Mouse (Mus musculus) hematopoietic stem cell, adult 5-6 weeks (primary cell): ENCODE results near the gene Matn4. TPM values are rescaled to one million over a fixed set of nuclear protein-coding genes. Genes with fewer than 3 reads are reported as not detected.
A peak's percentile ranks its signal among the peaks of the same experiment; 100 is the strongest.

Source experiments
- ATAC-seq, 2 experiments: fragments of 125-278 bp in 1 of 2; replicated peaks in 1 of 2; 2 replicates each; pipeline ENCODE4 v1.8.0; 2016 to 2017; ENCODE audit warnings: inconsistent platforms in 2 of 2, mild to moderate bottlenecking in 2 of 2, moderate number of reproducible peaks in 2 of 2, low read depth in 1 of 2, moderate TSS enrichment in 1 of 2; ENCODE audit not compliant: low FRiP score in 2 of 2, poor library complexity in 2 of 2, severe bottlenecking in 2 of 2, insufficient read depth in 1 of 2, low TSS enrichment in 1 of 2
- total RNA-seq: library from RNA; stranded (forward); fragments of 172-1452, 232-1000 nt; gene quantifications from 2 replicates; pipeline ENCODE4 v1.2.3, GENCODE M21; 2017

The Matn4 gene
- total RNA-seq: 0.31 TPM in 1 of 2 replicates, not detected in the other

DNA sequence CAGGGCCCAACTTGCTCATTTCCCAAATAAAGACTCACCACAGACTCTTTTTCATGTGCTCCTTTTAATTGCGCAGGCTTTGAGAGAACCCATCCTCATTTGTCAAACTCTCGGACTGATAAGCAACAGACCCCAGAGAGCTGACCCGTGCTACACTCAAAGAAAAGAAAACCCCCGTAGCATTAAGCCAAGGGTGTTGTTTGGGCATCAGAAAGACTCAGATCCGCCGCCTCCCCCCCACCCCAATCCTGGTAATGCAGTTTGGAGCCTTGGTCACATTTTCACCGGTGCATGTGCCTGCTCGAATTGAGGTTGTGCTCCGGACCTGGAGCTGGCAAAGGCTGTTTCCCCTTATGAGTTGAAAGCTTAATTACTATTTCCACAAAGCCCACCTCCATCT, at the start of gene Matn4:
Gene Matn4 (minus strand): TSS at position 101 of the 400 bp plus-strand sequence.
- ATAC-seq: no peak

DNA sequence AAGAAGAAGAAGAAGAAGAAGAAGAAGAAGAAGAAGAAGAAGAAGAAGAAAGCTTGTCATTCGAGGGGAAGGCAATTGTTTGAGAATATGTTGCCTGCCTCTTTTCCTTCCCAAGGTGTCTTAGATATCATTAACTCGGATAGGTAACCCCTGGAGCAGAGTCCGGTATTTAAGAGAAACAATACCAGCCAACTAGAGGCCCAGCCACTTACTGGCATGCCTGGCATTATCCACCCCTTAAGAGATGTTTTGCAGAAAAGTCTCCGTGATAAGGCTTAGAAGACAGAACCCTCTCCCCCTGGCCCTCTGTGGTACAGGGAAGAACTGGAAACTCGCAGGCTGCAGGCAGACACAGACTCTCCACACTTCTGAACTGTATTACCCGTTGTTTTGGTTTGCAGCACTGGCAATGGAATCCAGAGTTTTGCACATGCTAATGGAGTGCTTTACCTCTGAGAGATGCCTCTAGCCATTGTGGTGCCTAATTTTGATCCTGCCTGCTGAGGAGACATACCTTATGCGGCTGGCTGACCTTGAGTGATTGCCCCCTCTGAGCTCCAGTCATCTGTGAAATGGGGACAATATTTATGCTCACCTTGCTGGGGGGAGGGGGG, 49.0 kb upstream of the Matn4 start:
- no peak for ATAC-seq

DNA sequence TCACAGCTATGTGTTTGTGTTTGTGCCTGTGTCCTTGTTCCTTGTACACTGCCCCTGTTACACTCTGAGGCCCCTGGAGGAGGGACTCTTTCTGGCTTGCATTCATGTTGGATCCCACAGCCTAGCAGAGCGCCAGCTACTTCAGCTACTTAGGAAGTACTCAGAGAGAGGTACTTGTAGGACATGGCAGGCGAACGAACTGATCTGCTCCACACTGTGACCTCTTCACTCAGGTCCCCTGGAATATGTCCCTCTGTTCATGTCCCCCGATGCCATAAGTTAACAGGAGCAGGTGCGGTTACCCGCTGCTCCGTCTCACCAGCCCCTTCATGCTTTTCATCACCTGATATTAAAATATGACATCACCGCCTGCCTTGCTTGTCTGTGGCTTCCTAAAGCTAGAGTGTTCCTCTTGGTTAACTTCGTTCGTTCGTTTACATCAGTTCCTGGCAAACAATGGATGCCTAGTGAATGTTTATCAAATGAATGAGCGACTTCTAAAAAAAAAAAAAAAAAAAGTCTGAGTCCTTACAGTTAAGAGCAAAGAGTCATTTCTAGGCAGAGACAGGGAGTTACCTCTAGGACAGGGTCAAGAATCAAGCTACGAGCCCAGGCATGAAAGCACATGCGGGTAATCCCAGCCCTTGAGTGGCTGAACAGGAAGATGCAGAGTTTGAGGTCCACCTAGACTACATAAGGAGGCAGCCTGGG, 48.2 kb upstream of the Matn4 start:
- no peak for ATAC-seq

DNA sequence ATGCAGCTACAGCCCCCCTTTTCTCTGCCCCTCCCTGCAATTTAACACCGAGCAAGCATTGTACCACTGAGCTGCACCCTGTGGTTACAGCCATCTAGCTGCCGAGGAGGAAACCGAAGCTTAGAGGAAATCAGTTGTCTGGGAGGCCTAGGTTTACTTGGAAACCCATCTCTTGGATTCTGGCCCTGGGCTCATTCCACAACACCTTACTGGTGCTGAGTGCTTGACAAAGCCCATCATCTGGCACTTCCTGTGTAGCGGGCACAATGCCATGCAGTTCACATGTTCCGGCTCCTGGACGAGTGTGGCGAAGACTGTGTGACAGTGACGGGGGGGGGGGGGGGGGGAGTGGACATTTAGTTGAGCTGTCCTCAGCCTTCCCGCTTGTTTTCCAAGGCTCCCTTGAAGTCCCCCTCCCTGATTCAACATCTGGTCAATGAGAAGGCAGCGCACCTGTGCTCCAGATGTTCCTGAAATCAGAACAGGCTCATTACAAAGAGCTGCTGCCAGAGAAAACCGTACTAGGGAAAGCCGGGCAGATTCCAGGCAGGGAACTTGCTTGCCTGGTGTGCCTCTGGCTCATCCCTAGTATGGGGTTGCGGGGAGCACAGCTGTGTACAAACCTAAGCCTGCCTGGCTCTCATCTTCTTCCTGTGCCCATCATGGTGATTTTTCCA, 47.2 kb upstream of the Matn4 start:
- ATAC-seq: 0 out of 4 replicates have a peak, but pooled peaks of 1 of the 2 experiments have one; percentile 32

DNA sequence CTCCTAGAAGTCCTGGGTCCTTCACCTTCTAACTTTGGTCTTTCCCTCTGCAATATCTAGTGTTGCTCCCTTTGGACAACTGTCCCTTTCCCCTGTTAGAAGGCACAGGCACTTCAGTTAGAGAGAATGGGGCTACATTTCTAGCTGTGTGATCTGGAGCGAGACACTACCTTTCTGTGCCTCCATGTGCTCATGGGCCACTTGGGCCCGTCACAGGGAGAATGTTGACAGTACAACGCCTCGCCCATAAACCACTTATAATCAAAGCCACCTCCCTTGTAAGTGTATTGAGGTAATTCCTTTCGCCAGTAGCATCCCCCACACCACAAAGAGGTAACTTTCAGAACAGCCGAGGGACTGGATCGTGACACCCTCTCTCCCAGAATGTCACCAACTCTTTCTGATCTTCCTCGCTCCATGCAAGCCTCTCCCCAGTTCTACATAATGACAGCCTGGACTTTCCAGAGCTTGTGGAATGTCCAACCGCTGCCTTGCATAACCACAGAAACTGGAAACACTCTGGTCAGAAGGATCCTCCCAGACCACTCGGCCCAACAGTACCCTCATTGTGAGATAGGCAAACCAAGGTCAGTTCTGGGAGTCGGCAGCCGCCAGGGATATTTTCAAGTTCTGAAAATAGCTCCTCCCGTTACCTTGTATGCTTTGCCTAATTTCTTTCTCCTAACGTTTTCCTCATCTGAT, 44.5 kb upstream of the Matn4 start:
- no peak for ATAC-seq

DNA sequence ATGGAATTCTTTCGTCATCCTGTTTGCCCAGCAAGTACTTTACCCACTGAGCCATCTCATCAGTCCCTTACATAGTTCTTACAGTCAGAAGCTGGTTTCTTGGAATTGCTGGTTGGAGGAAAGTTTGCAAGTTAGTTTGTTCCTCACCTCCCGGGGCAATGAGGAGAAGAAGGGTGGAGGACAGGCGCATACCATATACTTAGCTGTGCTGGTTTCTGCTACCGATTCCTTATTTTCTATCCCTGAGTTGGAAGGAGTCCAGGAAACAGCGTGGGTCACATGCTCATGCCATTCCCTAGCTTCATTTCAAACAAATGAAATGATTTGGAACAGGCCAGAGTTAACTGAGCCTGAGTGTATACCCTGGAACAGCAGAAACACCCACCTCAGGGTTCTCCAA, 44.0 kb upstream of the Matn4 start:
- ATAC-seq: no peak

DNA sequence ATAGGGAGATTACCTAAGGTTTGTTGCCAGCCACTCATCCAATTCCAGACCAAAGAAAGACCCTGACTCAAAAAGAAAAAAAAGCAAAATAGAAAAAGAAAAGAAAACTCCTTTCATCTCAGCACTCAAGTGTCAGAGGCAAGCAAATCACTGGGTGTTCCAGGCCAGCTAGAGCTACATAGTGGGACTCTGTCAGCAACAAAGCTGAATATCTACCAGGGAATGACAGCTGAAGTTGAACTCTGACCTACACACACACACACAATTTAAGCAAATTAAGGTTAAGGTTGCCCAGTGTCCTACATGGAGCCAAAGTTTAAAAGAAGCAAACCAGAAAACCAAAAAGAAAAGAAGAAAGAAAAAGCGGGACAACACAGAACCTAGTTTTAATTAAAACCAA, 43.2 kb upstream of the Matn4 start:
- no peak for ATAC-seq

DNA sequence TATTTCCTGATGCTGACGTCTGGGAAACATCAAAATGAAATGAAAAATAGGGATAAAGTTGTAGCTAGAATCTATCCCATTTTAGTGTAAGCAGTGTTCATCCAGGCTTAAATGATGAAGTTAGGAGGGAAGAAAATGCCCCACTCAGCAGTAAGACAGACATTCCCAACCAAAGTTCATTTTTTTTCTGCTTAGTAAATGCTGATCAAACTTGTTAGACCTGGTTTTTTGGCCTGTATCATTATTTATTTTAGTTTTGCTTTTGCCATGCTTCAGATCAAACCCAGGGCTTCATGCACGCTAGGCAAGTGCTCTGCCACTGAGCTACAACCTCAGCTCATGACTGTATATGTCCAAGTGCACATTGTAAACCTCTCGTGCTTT, 41.1 kb upstream of the Matn4 start:
- ATAC-seq: no peak

DNA sequence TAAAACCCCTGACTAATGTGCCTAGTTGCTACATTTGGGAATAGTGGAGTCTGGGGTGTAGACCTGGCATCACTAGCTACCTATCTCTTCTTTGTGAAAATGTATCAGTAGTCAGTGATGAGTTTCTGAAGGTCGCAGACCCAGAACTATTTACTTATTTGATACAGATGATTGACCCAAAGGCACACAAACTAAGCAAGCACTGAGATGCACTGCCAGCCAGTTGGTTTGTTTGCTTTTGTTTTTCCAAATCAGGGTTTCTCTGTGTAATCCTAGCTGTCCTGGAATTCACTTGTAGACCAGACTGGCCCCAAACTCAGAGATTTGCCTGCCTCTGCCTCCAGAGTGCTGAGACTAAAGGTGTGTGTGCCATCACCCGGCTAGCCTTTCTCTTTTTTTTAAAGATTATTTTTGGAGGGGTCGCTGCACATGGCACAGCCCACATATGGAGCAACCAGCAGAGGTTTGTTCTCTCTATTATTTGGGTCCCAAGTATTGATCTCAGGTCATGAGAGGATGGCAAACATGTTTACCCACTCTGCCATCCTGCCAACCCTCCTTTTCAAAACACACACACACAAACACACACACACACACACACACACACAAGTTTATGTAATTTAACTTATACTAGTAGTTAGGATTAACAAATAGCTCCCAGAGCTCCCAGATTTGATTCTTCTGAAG, 40.6 kb upstream of the Matn4 start:
- no peak for ATAC-seq

DNA sequence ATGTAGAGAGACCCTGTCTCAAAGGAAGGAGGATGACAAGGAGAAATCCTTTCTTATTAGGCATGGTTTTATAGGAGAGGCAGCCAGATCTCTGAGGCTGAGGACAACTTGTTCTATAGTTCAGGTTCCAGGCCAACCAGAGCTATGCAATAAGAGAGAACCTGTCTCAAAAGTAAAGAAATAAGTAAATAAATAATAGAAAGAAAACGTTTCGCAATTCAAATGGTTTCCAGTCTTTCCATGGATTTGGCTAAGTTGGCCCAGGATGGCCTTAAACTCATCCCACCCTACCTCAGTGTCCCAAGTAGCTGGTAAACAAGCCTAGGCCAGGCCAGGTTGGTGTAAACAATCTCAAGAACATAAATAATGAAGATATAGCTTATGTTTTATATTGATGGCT, 39.7 kb upstream of the Matn4 start:
- ATAC-seq: no peak

DNA sequence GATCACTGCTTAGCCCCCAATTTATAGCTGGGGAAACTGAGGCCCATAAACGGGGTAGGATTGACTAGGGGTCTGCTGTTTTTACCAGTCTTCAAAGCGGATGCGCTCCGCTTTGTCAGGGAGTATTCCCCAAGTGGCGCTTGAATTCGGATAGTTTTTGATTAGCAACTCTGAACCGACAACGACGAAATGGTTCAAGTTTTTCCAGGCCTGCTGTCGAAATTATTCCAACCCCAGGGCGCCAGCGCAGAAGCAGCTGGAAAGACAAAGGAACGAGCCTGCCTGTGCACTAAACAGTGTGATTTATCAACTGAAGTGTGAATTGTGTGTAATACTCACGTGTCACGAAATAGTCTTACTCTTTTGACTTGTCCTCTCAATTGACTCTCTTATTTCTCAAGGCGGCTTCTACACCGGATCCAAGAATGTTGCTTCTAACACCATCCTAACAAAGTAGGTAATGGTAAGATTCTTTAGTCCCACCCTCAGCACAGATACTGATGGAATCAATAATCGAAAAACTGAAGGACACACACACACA, 38.6 kb upstream of the Matn4 start, which contains the start of gene Sdc4:
Gene Sdc4 (minus strand): TSS at position 428 of the 541 bp plus-strand sequence.
- ATAC-seq: no peak

DNA sequence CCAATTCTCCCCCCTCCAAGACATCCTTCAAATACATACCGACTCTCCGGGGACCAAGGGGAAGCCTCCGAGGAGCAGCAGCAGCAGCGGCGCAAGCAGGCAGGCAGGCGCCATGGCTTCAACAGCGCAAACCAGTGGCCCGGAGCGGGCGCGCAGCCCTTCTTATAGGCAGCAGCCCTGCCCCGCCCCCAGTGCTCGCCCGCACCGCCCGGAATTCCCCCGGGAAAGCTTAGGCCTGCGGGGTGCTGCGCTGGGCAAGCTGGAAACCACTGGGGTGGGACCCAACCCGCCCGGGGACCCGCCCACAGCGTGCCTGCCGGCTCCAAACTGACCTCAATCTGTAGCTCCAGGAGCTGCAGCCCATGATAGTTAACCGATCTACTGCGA, 38.1 kb upstream of the Matn4 start:
- ATAC-seq: peak in 1 of 2 experiments; percentile 35; a peak in 1 of 4 replicates

DNA sequence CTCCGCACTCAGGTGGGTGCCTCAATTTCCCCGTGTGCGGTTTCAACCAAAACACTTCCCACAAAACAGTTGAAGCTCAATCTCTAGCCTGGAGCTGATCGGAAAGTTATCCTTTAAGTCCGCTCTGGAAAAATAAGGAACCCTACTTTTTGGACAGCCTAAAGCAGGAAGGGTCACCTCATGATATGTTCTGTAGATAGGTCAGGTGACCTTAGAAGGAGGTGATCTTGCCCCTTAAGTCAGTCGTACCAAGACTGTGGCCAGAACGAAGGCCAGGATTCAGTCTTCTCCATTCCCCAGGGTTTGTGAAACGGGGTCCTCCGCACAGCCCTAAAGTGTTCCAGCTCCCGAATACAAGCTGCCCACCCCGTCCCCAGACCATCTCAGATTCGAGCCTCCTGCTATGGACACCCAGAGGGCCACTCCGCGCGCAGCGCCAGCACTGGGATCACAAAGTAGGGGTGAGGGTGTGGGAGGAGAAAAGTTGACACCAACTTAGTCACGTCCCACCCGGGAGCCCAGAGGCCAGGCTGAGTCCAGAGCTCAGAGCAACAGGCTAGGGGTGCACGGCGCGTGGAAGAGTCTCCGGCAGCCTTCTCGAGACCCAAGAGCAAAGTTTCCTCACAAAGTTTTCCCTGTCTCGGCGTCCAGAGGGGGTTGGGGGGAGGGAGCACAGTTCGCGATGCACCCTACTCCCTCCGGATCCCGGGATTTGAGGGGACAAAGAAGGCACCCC, 37.5 kb upstream of the Matn4 start:
- no peak for ATAC-seq

DNA sequence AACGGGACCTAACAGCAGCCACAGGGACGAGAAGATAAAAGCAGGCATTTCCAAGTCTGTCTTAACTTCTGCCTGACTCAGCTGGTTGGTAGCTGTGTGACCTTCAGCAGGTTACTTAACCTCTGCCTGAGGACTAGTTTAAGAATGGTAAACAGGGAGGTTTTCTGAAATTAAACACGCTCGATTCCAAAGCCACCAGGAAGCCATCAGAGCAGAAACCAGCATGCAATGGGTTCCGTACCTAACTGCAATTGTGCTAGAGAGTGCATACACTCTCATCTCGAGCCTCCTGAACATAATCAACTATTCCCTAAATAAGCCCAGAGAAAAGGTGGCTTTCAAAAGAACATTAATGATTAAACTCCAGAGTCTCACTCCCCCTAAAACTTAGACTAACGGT, 36.8 kb upstream of the Matn4 start:
- no peak for ATAC-seq

DNA sequence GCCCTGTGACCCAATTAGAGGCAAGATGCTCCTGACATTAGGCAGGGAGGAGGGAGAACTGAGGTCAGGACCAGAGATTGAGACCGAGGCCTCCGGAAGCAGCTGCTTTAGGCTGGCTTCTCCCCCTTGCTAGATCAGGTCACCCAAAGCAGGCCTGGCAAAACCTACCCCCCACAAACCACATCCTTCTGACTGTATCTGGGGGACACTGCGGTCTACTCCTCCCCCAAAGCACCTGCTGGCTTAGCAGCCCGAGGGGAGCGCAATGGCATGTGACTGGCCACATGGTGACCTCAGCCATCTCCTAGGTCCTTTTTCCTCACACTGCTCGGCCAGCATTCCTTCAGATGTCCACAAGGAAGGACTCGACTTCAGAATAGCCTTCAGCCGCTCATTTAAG, 36.2 kb upstream of the Matn4 start:
- peak; percentile 85 to 92 for ATAC-seq

DNA sequence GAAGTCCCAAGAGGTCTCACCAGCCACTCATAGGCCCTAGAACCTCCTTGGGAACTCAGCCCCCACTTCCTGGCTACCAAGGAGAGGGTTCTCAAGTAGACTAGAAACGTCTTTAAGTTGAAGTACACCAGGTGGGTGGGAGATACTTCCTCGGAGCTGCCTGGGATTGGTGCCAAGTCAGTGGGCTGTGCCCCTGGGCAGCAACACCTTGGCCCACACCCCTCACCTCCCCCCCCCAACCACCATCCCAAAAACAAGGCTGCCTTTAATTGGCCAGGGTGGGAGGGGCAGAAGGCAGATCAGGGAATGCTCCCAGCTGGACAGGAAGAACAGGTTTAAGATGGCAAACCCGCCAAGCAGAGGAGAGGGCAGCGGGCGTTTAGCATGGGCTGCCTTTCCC, 35.4 kb upstream of the Matn4 start:
- ATAC-seq: no peak

DNA sequence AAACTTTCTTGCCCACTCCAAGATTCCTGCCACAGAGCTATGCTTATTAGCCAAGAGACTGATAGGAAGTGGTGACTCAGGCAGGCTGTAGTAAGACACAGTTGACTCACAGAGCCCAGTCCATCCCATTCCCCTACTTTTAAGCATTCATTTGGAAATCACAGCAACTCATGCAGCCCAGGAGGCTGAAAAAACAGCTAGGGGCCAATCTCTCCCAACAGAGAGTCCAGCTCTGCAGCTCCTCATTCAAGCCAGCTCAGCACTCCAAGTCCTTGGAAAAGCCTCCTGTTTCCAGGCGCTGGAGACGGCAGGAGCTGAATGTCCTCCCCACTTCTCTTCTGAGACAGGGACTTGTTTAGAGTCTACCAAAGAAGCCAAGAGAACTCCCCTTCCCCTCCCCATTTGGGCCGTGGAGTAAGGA, 34.1 kb upstream of the Matn4 start:
- ATAC-seq: no peak
